Mouse (Mus musculus) hindbrain, postnatal 0 days (tissue): ENCODE data around the gene Ncoa7. TPM values are rescaled to one million over a fixed set of nuclear protein-coding genes. Genes with fewer than 3 reads are reported as not detected.

Experiments used
- ATAC-seq: fragments of 200-750 bp; cut with Nextera tagmentation; 2 replicates; pipeline ENCODE4 v1.8.0; 2017; ENCODE audit warnings: mild to moderate bottlenecking, moderate TSS enrichment, moderate library complexity
- DNase-seq: peaks from one replicate; pipeline ENCODE4 v3.0.0-alpha.2; 2015; ENCODE audit warnings: low spot score
- H3K27ac ChIP-seq: fragments of 300-500 bp; sonication (generic); 2 replicates; pipeline ENCODE4 v1.5.1; 2014; ENCODE audit warnings: mild to moderate bottlenecking
- H3K27me3 ChIP-seq: fragments of 300-500 bp; sonication (generic); 2 replicates; pipeline ENCODE4 v1.6.1; 2014; ENCODE audit warnings: low read length, mixed read lengths; ENCODE audit not compliant: insufficient read depth
- H3K36me3 ChIP-seq: fragments of 300-500 bp; sonication (generic); 2 replicates; pipeline ENCODE4 v1.6.1; 2014; ENCODE audit warnings: low read length, mixed read lengths; ENCODE audit not compliant: insufficient read depth
- H3K4me1 ChIP-seq: fragments of 300-500 bp; sonication (generic); 2 replicates; pipeline ENCODE4 v1.6.1; 2014; ENCODE audit warnings: antibody characterized with exemption, low read length, mixed read lengths; ENCODE audit not compliant: insufficient read depth
- H3K4me2 ChIP-seq: fragments of 300-500 bp; sonication (generic); 2 replicates; pipeline ENCODE4 v1.6.1; 2014; ENCODE audit warnings: low read depth, mild to moderate bottlenecking, low read length, moderate library complexity, mixed read lengths
- H3K4me3 ChIP-seq: fragments of 300-500 bp; sonication (generic); 2 replicates; pipeline ENCODE4 v1.5.1; 2014; ENCODE audit warnings: low read length
- H3K9ac ChIP-seq: fragments of 300-500 bp; sonication (generic); replicated peaks from 2 replicates; pipeline ENCODE4 v1.6.1; 2014; ENCODE audit warnings: mild to moderate bottlenecking, low read length, moderate library complexity, mixed read lengths
- H3K9me3 ChIP-seq: fragments of 300-500 bp; sonication (generic); 2 replicates; pipeline ENCODE4 v1.6.1; 2016; ENCODE audit warnings: low read length, mixed read lengths
- CTCF ChIP-seq: IDR thresholded peaks from 2 replicates; pipeline ENCODE4 v1.5.1; 2016; ENCODE audit warnings: antibody characterized with exemption, control low read depth, low read depth
- WGBS: fragments of 180-500 bp; shearing (Covaris S2); extraction: QIAGEN DNeasy Blood & Tissue Kit; methylation state at CpG from one replicate; pipeline ENCODE4 v1.1.7; 2014; 5-methylcytosine and 5-hydroxymethylcytosine counted together
- polyA plus RNA-seq: library from polyadenylated mRNA; unstranded; fragments of >200 nt; fragmentation: Nextera tagmentation; extraction: Ambion mirVana; gene quantifications from 2 replicates; pipeline ENCODE4 v1.2.1, GENCODE M21; 2015
- total RNA-seq: library from RNA; depleted of rRNA; stranded (reverse); fragments of >200 nt; gene quantifications from 2 replicates; pipeline ENCODE4 v1.2.3, GENCODE M21; 2014

Ncoa7 gene
- total and polyA plus RNA-seq, 2 experiments from 2014 or later = 19.8 to 24.4 TPM

DNA sequence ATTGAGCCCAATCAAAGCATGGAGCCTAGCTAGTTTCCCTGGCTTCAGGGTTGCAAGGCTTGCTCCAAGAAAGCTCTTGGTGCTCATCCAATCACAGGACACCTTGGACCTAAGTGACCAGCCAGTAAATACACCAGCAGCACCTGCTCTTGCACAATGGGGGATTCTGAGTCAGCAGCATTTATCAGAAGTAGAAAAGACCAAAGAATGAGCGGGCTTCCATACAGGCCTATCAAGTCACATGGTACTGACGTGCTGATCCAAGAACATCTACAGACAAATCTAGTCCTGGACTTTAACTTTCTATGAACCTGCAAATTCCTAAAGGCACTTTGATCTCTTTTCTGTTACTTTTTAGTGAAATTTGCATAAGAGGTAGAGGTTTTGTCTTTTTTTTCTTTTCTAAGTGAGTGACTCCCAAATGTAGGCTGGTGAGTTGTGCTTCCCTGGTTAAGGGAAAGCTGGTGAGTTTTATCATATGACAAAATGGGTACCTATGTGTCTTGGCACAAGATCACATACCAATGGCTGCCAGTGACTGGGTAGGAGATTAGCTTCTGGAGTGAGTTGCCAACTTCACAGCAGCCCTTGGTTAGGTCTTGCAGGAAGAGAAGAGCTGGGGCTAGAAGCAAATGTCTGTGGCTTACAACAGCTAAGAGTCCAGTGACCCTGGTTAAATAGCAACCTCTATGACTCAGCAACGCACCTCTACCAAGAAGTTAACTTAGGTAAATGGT lies 57.7 kb downstream of the Ncoa7 start:
- no peak for TF ChIP-seq CTCF
- Histone ChIP-seq H3K4me3 (no peak overlapping the region), H3K27me3 (no peaks in the 10 kb centered on the region), H3K9ac (no peak overlapping the region), H3K36me3 (no peaks in the 10 kb centered on the region), H3K9me3 (no peaks in the 10 kb centered on the region), H3K27ac (no peak overlapping the region), H3K4me1 (no peaks in the 10 kb centered on the region), H3K4me2 (no peak overlapping the region)
- no peak for DNase-seq
- WGBS = 93% methylated on average over 3 of the region's 3 CpGs
- ATAC-seq = no peak

DNA sequence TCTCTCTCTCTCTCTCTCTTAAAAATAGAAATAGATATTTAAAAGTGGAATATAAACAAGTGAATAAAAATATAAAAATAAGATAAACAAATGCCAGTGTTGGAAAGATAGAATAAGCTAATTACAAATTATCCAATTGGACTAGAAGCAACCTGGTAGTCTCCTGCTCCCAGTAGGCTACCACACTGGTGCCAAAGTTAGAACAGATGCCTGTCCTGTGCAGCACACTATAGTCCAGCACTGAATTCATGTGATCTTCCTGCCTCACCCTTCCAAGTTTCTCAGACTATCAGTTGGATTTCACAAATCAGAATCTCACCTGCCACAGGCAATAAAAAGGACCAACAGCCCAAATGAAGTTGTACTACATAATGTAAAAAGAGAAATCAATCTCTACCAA lies 59.9 kb downstream of the Ncoa7 start:
- TF ChIP-seq CTCF = no peak
- no peak for DNase-seq
- H3K27me3 ChIP-seq = no peaks in the 10 kb centered on the region
- H3K4me2 ChIP-seq = no peak overlapping the region
- no peak overlapping the region for H3K27ac ChIP-seq
- H3K4me3 ChIP-seq = no peak overlapping the region
- ATAC-seq = no peak
- H3K9ac ChIP-seq = no peak overlapping the region
- H3K9me3 ChIP-seq = no peaks in the 10 kb centered on the region
- no peaks in the 10 kb centered on the region for H3K4me1 ChIP-seq
- H3K36me3 ChIP-seq = no peaks in the 10 kb centered on the region

GRCm38 (mm10) chr10:30738403-30738802 lies 64.7 kb downstream of the Ncoa7 start:
- Histone ChIP-seq H3K27ac (no peak overlapping the region), H3K4me2 (no peak overlapping the region), H3K9me3 (no peaks in the 10 kb centered on the region), H3K36me3 (no peaks in the 10 kb centered on the region), H3K9ac (no peak overlapping the region), H3K27me3 (no peaks in the 10 kb centered on the region), H3K4me1 (no peaks in the 10 kb centered on the region; the same call in 1 of the 2 replicates), H3K4me3 (no peak overlapping the region)
- DNase-seq = no peak
- no peak for TF ChIP-seq CTCF
- ATAC-seq = no peak
- WGBS = 96% methylated on average over 3 of the region's 3 CpGs

DNA sequence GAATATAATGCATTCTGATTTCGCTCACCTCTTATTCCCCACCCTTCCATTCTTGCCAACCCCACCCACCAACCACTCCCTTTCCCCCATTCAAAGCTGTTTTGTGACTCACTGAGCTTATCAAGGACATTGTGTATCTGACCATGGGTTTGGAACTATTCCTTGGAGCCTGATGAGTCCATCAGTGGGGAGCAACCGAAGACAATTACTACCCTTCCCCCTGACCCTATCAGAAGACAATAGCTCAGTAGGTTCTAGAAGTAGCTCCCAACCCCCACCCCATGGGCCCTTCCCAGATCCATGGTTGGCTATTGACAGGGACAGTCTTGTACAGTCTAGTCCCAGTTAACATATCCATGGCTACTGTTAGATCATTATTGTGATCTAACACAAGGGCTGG lies 65.8 kb downstream of the Ncoa7 start:
- no peak for TF ChIP-seq CTCF

DNA sequence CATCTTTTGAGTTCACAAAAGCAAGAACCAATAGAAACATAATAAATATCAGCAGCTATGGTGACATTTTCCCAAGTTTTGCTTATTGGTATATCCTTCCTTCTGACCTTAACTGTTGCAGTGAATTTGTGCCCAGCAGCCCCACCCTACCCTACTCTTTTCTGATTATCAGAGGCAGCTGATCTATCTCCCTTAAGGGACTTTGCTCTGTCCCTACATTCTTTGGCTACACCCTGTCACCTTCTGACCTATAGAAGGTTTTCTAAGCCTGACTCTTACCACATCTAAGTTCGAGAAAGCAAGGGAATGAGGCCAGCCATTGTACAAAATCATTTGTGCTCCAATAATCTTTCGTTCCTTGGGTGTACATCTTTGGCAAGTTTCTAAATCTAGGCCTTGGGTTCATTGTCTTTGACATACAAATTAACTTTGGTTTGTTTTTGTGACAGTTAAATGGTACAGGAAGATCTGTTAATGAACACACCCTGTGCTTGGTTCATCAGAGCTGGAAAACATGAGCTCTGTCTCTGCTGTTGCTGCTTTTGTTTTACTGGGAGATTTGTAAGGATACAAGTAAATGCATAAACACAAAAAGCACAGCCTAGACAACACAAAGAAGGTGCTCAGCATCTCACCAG lies 69.9 kb downstream of the Ncoa7 start:
- no peak overlapping the region for H3K4me2 ChIP-seq
- no peak overlapping the region for H3K27ac ChIP-seq
- no peaks in the 10 kb centered on the region for H3K27me3 ChIP-seq
- no peaks in the 10 kb centered on the region for H3K36me3 ChIP-seq
- no peaks in the 10 kb centered on the region; the same call in 1 of the 2 replicates for H3K4me1 ChIP-seq
- no peak overlapping the region for H3K9ac ChIP-seq
- no peak overlapping the region for H3K4me3 ChIP-seq
- no peak for TF ChIP-seq CTCF
- no peak for ATAC-seq
- WGBS = 49% methylated on average over 2 of the region's 2 CpGs
- DNase-seq = no peak
- H3K9me3 ChIP-seq = no peaks in the 10 kb centered on the region

More for the DNA sequence above, 65.8 kb downstream of the Ncoa7 start:
- no peak for DNase-seq
- no peaks in the 10 kb centered on the region for H3K27me3 ChIP-seq
- no peak overlapping the region for H3K4me3 ChIP-seq
- H3K36me3 ChIP-seq = no peaks in the 10 kb centered on the region
- WGBS = 84% methylated on average over 2 of the region's 2 CpGs
- no peaks in the 10 kb centered on the region for H3K9me3 ChIP-seq
- no peak overlapping the region for H3K27ac ChIP-seq
- H3K4me2 ChIP-seq = no peak overlapping the region
- H3K9ac ChIP-seq = no peak overlapping the region
- no peaks in the 10 kb centered on the region; the same call in 1 of the 2 replicates for H3K4me1 ChIP-seq
- no peak for ATAC-seq

- Histone ChIP-seq H3K4me3 (no peak overlapping the region), H3K9ac (no peak overlapping the region), H3K4me1 (no peaks in the 10 kb centered on the region; the same call in 1 of the 2 replicates), H3K36me3 (no peaks in the 10 kb centered on the region), H3K27ac (no peak overlapping the region), H3K4me2 (no peak overlapping the region), H3K27me3 (no peaks in the 10 kb centered on the region), H3K9me3 (no peaks in the 10 kb centered on the region)
- TF ChIP-seq CTCF = no peak
- 76% methylated on average over 3 of the region's 3 CpGs for WGBS
- DNase-seq (no peak), ATAC-seq (no peak)
Observed at GRCm38 (mm10) chr10:30731321-30731914, 71.7 kb downstream of the Ncoa7 start.
